In the genomic region with DNA sequence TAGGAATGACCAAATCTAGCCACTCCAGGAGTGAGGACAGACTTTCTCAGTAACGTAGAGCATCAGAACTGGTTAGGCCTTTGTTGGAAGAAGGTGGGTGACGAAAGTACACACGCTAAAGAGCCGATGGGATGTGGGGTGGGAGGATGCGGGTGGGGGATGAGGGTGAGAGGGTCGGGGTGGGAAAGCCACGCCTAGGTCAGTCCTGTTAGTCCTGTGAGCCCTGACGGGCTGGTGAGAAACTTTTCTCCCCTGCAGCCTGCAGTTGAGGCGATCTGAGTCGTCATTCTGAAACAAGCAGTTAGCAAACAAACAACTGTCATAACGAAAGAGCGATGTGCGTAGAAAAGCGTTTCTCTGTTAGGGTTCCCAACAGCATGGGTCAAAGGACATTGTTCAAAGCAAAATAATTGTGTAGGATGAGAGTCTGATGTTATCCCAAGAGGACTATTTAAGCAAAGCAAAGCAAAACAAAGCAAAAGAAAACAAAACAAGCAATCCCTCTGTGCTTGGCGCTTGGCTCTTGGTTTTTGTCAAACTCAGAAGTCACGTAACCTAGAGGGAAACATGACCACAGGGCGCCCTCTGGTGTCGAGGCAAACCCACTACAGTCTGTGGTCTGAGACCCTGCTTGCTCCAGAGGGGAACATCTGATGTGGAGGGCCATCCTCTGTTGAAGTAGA, we compare ENCODE assay signal across 8 mouse cellular contexts.
DNase-seq lines count a peak whose midpoint lies in the region; ATAC-seq and TF ChIP-seq lines count a peak whose summit lies in the region.

No protein-coding gene starts in this region.

- H3K79me2 ChIP-seq in myocyte (ENCODE audit: control insufficient read depth, insufficient read depth) = no peaks in the 10 kb centered on the region

- peak overlapping the region; percentile 80 for H3K9ac ChIP-seq in heart, embryonic 13.5 days
- peak overlapping the region; percentile 49 for H3K9ac ChIP-seq in kidney, postnatal 0 days (ENCODE audit: low read depth, low read length)
- H3K9ac ChIP-seq in liver, embryonic 11.5 days (ENCODE audit: low read depth, low read length) = no peak overlapping the region

- no peaks in the 10 kb centered on the region for H3K36me3 ChIP-seq in heart, embryonic 13.5 days
- no peaks in the 10 kb centered on the region for H3K36me3 ChIP-seq in kidney, postnatal 0 days (ENCODE audit: insufficient read depth, low read length)
- H3K36me3 ChIP-seq in liver, embryonic 11.5 days (ENCODE audit: control insufficient read depth, insufficient read depth, low read length) = no peaks in the 10 kb centered on the region
- no peaks in the 10 kb centered on the region for H3K36me3 ChIP-seq in myocyte (ENCODE audit: control insufficient read depth, insufficient read depth)
- no peaks in the 10 kb centered on the region for H3K36me3 ChIP-seq in splenic B cell, adult 2 months (ENCODE audit: control insufficient read depth, insufficient read depth, low read length, poor library complexity, severe bottlenecking)

- peak overlapping the region; percentile 44 for H3K4me3 ChIP-seq in bone marrow macrophage, adult 2 months (ENCODE audit: insufficient read depth, low read length)
- H3K4me3 ChIP-seq in heart, embryonic 13.5 days = peak overlapping the region; percentile 52
- H3K4me3 ChIP-seq in kidney, postnatal 0 days (replicated peaks; ENCODE audit: low read depth, low read length) = peak overlapping the region; percentile 32
- peak overlapping the region; percentile 22; the same call in 1 of the 2 replicates for H3K4me3 ChIP-seq in liver, embryonic 11.5 days (ENCODE audit: low read depth, low read length)
- peak overlapping the region; percentile 9 for H3K4me3 ChIP-seq in myocyte

- H3K27me3 ChIP-seq in heart, embryonic 13.5 days (replicated peaks) = 0 out of 2 replicates have a peak, but pooled peaks cover 2% of the 10 kb centered on the region
- H3K27me3 ChIP-seq in kidney, postnatal 0 days (ENCODE audit: insufficient read depth, low read length) = 0 out of 2 replicates have a peak, but pooled peaks cover 3% of the 10 kb centered on the region
- H3K27me3 ChIP-seq in liver, embryonic 11.5 days (replicated peaks; ENCODE audit: control insufficient read depth, insufficient read depth, low read length) = no peaks in the 10 kb centered on the region
- no peaks in the 10 kb centered on the region for H3K27me3 ChIP-seq in myocyte (ENCODE audit: control insufficient read depth, insufficient read depth, insufficient read length)
- no peaks in the 10 kb centered on the region for H3K27me3 ChIP-seq in splenic B cell, adult 2 months (ENCODE audit: control insufficient read depth, insufficient read depth, low read length, poor library complexity, severe bottlenecking)

- 22% methylated on average over 18 of the region's 18 CpGs for WGBS in heart, embryonic 13.5 days
- WGBS in kidney, postnatal 0 days = 15% methylated on average over 18 of the region's 18 CpGs
- 32% methylated on average over 18 of the region's 18 CpGs for WGBS in liver, embryonic 11.5 days

- no peaks in the 10 kb centered on the region for H3K9me3 ChIP-seq in heart, embryonic 13.5 days
- H3K9me3 ChIP-seq in kidney, postnatal 0 days (replicated peaks; ENCODE audit: low read length) = no peaks in the 10 kb centered on the region
- no peaks in the 10 kb centered on the region for H3K9me3 ChIP-seq in liver, embryonic 11.5 days (ENCODE audit: control insufficient read depth, low read length)

- peak overlapping the region; percentile 73 for H3K4me2 ChIP-seq in heart, embryonic 13.5 days
- peak overlapping the region; percentile 66 for H3K4me2 ChIP-seq in kidney, postnatal 0 days (ENCODE audit: low read length)
- H3K4me2 ChIP-seq in liver, embryonic 11.5 days = peak overlapping the region; percentile 58
- H3K4me2 ChIP-seq in myocyte (ENCODE audit: low read depth) = peak overlapping the region; percentile 78

- TF ChIP-seq CTCF in bone marrow macrophage, adult 2 months (IDR thresholded peaks at IDR 0.05; ENCODE audit: low read depth, low read length) = peak; percentile 94
- TF ChIP-seq CTCF in kidney, postnatal 0 days (IDR thresholded peaks at IDR 0.05; ENCODE audit: low read depth) = peak; percentile 90

- ATAC-seq in erythroblast, adult 5-6 weeks (replicated peaks; ENCODE audit: low FRiP score, poor library complexity, severe bottlenecking) = peak; percentile 74; the same call in 1 of the 2 replicates
- no peak for ATAC-seq in heart, embryonic 13.5 days (ENCODE audit: extremely low read depth, insufficient number of reproducible peaks, low FRiP score, low TSS enrichment)
- ATAC-seq in kidney, postnatal 0 days (replicated peaks; ENCODE audit: low FRiP score, low read depth) = peak; percentile 77
- ATAC-seq in liver, embryonic 11.5 days (replicated peaks; ENCODE audit: low FRiP score) = peak; percentile 66; the same call in 1 of the 2 replicates

- peak; percentile 93 to 94 for DNase-seq in B cell, adult 2 months
- DNase-seq in kidney, postnatal 0 days (ENCODE audit: low spot score) = peak; percentile 93
- DNase-seq in liver, embryonic 11.5 days (ENCODE audit: low spot score) = peak; percentile 62
- peak; percentile 89 for DNase-seq in splenic B cell, adult 2 months (ENCODE audit: low read depth, low spot score)

- no peak overlapping the region for H3ac ChIP-seq in myocyte (ENCODE audit: control insufficient read depth, insufficient read length)

- H3K27ac ChIP-seq in bone marrow macrophage, adult 2 months (ENCODE audit: insufficient read depth, low read depth, low read length) = no peak overlapping the region
- H3K27ac ChIP-seq in heart, embryonic 13.5 days (replicated peaks) = no peak overlapping the region
- H3K27ac ChIP-seq in kidney, postnatal 0 days = no peak overlapping the region
- no peak overlapping the region for H3K27ac ChIP-seq in liver, embryonic 11.5 days (ENCODE audit: low read depth, low read length)

- H3K4me1 ChIP-seq in bone marrow macrophage, adult 2 months (ENCODE audit: control insufficient read depth, insufficient read depth, low read length) = no peaks in the 10 kb centered on the region
- H3K4me1 ChIP-seq in heart, embryonic 13.5 days = no peaks in the 10 kb centered on the region
- no peaks in the 10 kb centered on the region for H3K4me1 ChIP-seq in kidney, postnatal 0 days (replicated peaks; ENCODE audit: insufficient read depth, low read length)
- no peaks in the 10 kb centered on the region for H3K4me1 ChIP-seq in liver, embryonic 11.5 days (replicated peaks; ENCODE audit: control insufficient read depth, insufficient read depth, low read length)

- TF ChIP-seq POLR2A in bone marrow macrophage, adult 2 months (IDR thresholded peaks at IDR 0.05; ENCODE audit: borderline replicate concordance, low read depth, low read length) = no peak
- no peak for TF ChIP-seq POLR2A in myocyte (IDR thresholded peaks at IDR 0.05; ENCODE audit: insufficient read length, low read depth)

TF ChIP-seq in myocyte, 11 proteins besides CTCF, POLR2A, EP300 and RAD21:
- no peak for TF ChIP-seq MYOD1 (IDR thresholded peaks at IDR 0.05; ENCODE audit: control insufficient read depth in 1 of 3, insufficient read length in 2 of 3, low read depth in 2 of 3)
- TF ChIP-seq REST (IDR thresholded peaks at IDR 0.05; ENCODE audit: insufficient read depth, insufficient read length) = no peak
- TF ChIP-seq CEBPB (IDR thresholded peaks at IDR 0.05; ENCODE audit: insufficient read depth, poor library complexity, severe bottlenecking) = no peak
- no peak for TF ChIP-seq TCF12 (IDR thresholded peaks at IDR 0.05; ENCODE audit: insufficient read depth, poor library complexity, severe bottlenecking)
- no peak for TF ChIP-seq TCF3 (IDR thresholded peaks at IDR 0.05; ENCODE audit: insufficient read length, low read depth)
- TF ChIP-seq E2F4 (IDR thresholded peaks at IDR 0.05; ENCODE audit: insufficient read depth) = no peak
- TF ChIP-seq MAX (IDR thresholded peaks at IDR 0.05; ENCODE audit: low read depth) = no peak
- TF ChIP-seq USF1 (IDR thresholded peaks at IDR 0.05; ENCODE audit: low read depth) = no peak
- no peak for TF ChIP-seq POLR2AphosphoS2 (IDR thresholded peaks at IDR 0.05; ENCODE audit: insufficient read length, low read depth)
- no peak for TF ChIP-seq MYOG (IDR thresholded peaks at IDR 0.05; ENCODE audit: control insufficient read depth in 1 of 3, insufficient read depth in 1 of 3, insufficient read length in 2 of 3, low read depth in 2 of 3)
- TF ChIP-seq SRF (IDR thresholded peaks at IDR 0.05; ENCODE audit: control insufficient read depth, insufficient read length, low read depth) = no peak
